Comparison of ENCODE assay signal across 8 mouse cellular contexts in the genomic region with DNA sequence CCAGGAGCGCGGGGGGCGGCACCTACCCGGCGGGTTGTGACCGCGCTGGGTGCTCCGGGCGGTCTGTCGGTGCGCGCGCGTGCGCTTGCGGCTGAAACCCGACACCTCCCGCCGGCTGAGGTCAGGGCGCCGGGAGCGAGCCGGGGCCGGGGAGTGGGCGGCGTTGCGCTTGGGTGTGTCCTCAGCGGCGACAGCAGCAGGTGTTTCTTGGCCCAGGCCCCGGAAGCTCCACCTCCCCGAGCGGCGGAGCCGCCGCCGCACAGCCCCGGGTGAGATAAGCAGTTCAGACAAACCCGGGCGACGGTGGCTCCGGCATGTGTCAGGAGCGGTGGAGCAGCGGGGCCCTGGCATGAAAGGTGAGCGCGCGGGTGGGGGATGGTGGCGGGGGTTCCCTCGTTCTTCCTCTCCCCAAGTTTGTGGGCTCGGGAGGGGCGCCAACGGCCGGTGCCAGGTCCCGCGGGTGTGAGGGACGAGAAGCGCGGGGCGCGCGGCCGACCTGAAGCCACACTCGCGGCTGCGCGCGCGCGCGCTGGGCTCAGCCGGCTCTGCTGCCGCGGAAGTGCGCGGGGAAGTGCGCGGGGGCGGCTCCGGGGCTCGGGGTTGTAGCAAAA. TPM values are rescaled to one million over a fixed set of nuclear protein-coding genes. Genes with fewer than 3 reads are reported as not detected.
DNase-seq lines count a peak whose midpoint lies in the region; ATAC-seq and TF ChIP-seq lines count a peak whose summit lies in the region.

No protein-coding gene starts in this region.

- H3K4me1 ChIP-seq in liver, postnatal 0 days (ENCODE audit: insufficient read depth), result peaks cover 77% of the 10 kb centered on the region
- H3K4me1 ChIP-seq in neural tube, embryonic 13.5 days (replicated peaks), result peaks cover 96% of the 10 kb centered on the region
- H3K4me1 ChIP-seq in testis, adult 2 months (ENCODE audit: control insufficient read depth, insufficient read depth, low read length), result peaks cover 62% of the 10 kb centered on the region

- H3K9me3 ChIP-seq in liver, postnatal 0 days (ENCODE audit: low read length), result no peaks in the 10 kb centered on the region
- H3K9me3 ChIP-seq in neural tube, embryonic 13.5 days, result no peaks in the 10 kb centered on the region

- WGBS in liver, postnatal 0 days (ENCODE audit: insufficient replicate concordance), result 1% methylated on average over 51 of the region's 79 CpGs
- WGBS in neural tube, embryonic 13.5 days, result under 1% methylated on average over 79 of the region's 79 CpGs

- H3K36me3 ChIP-seq in liver, postnatal 0 days (replicated peaks; ENCODE audit: insufficient read depth, low read length), result 0 out of 2 replicates have a peak, but pooled peaks cover 3% of the 10 kb centered on the region
- no peaks in the 10 kb centered on the region for H3K36me3 ChIP-seq in neural tube, embryonic 13.5 days
- H3K36me3 ChIP-seq in testis, adult 2 months (ENCODE audit: control insufficient read depth, insufficient read depth, low read length), result no peaks in the 10 kb centered on the region

- peak overlapping the region; percentile 94 for H3K4me2 ChIP-seq in liver, postnatal 0 days (ENCODE audit: low read depth, low read length)
- H3K4me2 ChIP-seq in neural tube, embryonic 13.5 days, result peak overlapping the region; percentile 75

- no peak for TF ChIP-seq CTCF in liver, postnatal 0 days (IDR thresholded peaks at IDR 0.05; ENCODE audit: low read depth)
- TF ChIP-seq CTCF in testis, adult 2 months (IDR thresholded peaks at IDR 0.05; ENCODE audit: control insufficient read depth, insufficient read depth, insufficient replicate concordance, low read depth, low read length), result no peak

- TF ChIP-seq EP300 in liver, postnatal 0 days (IDR thresholded peaks at IDR 0.05; ENCODE audit: low read depth), result no peak

- DNase-seq in 416B (ENCODE audit: low read depth), result peak; percentile 94
- peak; percentile 85 to 93 for DNase-seq in adrenal gland, adult (ENCODE audit: inconsistent age in 2 of 2, low spot score in 1 of 2)
- DNase-seq in embryo, embryonic 11 days, result peak; percentile 93
- DNase-seq in heart, adult 9 months (ENCODE audit: low spot score in 2 of 2), result peak; percentile 82 to 83
- peak; percentile 86 to 88 for DNase-seq in kidney, adult 8-10 months
- DNase-seq in liver, postnatal 0 days, result peak; percentile 93

- H3K4me3 ChIP-seq in liver, postnatal 0 days (ENCODE audit: low read depth, low read length), result peak overlapping the region; percentile 79
- peak overlapping the region; percentile 61 for H3K4me3 ChIP-seq in neural tube, embryonic 13.5 days
- H3K4me3 ChIP-seq in testis, adult 2 months (ENCODE audit: control insufficient read depth, low read depth, low read length), result peak overlapping the region; percentile 83

- peak overlapping the region; percentile 90 for H3K9ac ChIP-seq in liver, postnatal 0 days (replicated peaks)
- peak overlapping the region; percentile 76 for H3K9ac ChIP-seq in neural tube, embryonic 13.5 days

- TF ChIP-seq POLR2A in testis, adult 2 months (IDR thresholded peaks at IDR 0.05; ENCODE audit: control insufficient read depth, low read depth, low read length), result no peak

- ATAC-seq in liver, postnatal 0 days, result peak; percentile 71
- peak; percentile 5; the same call in 1 of the 2 replicates for ATAC-seq in neural tube, embryonic 13.5 days (ENCODE audit: low read depth)

- no peaks in the 10 kb centered on the region for H3K27me3 ChIP-seq in liver, postnatal 0 days (ENCODE audit: insufficient read depth, low read length)
- no peaks in the 10 kb centered on the region for H3K27me3 ChIP-seq in neural tube, embryonic 13.5 days
- H3K27me3 ChIP-seq in testis, adult 2 months (ENCODE audit: control insufficient read depth, insufficient read depth, low read length), result no peaks in the 10 kb centered on the region

- peak overlapping the region; percentile 98 for H3K27ac ChIP-seq in liver, postnatal 0 days (ENCODE audit: low read depth)
- peak overlapping the region; percentile 97 for H3K27ac ChIP-seq in neural tube, embryonic 13.5 days (replicated peaks)
- peak overlapping the region; percentile 84 for H3K27ac ChIP-seq in testis, adult 2 months (ENCODE audit: control insufficient read depth, insufficient read depth, low read depth, low read length)

RNA-seq across cellular contexts. Expression of a gene that starts 51.8 kb away (rescaled TPM):
- polyA plus RNA-seq in liver, postnatal 0 days (2015; fragmentation: Nextera tagmentation; extraction: Ambion mirVana), result 18.6 and 20.3 TPM in 2 replicates
- polyA plus RNA-seq in neural tube, embryonic 13.5 days (2015; fragmentation: Nextera tagmentation; extraction: Ambion mirVana), result 20.1 and 21.5 TPM in 2 replicates
- polyA plus RNA-seq in testis, adult 2 months (2012; rRNA removed), result 26.9 and 32.1 TPM in 2 replicates

Comparison
In these comparisons a context has a peak if more than half of its experiments do, and no peak if none do; other contexts are left out.
1. Peak in every context shown above with its lines: DNase-seq, ATAC-seq, H3K4me3 ChIP-seq and H3K27ac ChIP-seq.